Mouse (Mus musculus) spleen, adult 2 months (tissue): ENCODE measurements around the gene Tmem44.

Source experiments
- CTCF ChIP-seq: fragments of 200-500 bp; IDR thresholded peaks from 2 replicates; pipeline ENCODE4 v1.5.1; 2011; ENCODE audit warnings: mild to moderate bottlenecking, inconsistent platforms; ENCODE audit not compliant: insufficient read depth, insufficient read length, insufficient replicate concordance; ENCODE audit errors: extremely low read depth
- POLR2A ChIP-seq: fragments of 200-500 bp; IDR thresholded peaks from 2 replicates; pipeline ENCODE4 v1.6.1; 2011; ENCODE audit warnings: low read depth, low read length, inconsistent platforms

DNA sequence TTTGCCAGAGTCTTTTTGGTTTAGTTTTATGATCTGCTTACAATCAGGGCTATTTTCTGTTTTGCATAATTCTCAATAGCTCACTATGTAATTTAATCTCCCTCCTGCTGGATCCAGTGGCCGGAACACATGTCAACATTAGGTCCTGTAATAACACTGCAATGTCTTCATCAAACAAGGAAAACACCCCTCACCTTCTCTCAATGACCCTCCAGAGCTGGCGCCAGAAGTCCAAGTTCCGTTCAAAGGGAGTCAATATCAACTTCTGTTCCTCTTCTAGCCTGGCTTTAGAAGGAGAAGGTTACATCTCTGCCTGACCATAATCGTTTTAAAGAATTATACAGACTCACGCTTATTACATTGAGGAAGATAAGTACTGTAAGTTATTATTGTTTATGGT is 30.1 kb upstream of the Tmem44 start:
- no peak for TF ChIP-seq POLR2A
- no peak for TF ChIP-seq CTCF
